Mouse (Mus musculus) olfactory bulb, adult 2 months (tissue): ENCODE data around the gene Msln.

Experiments
- CTCF ChIP-seq: fragments of 200-500 bp; IDR thresholded peaks from 2 replicates; pipeline ENCODE4 v1.5.1; 2012; ENCODE audit warnings: low read depth, mild to moderate bottlenecking, low read length, moderate library complexity; ENCODE audit not compliant: insufficient read depth
- POLR2A ChIP-seq: fragments of 200-500 bp; IDR thresholded peaks from 2 replicates; pipeline ENCODE4 v1.6.1; 2012; ENCODE audit warnings: mild to moderate bottlenecking, low read depth, low read length, moderate library complexity; ENCODE audit not compliant: insufficient read depth

DNA sequence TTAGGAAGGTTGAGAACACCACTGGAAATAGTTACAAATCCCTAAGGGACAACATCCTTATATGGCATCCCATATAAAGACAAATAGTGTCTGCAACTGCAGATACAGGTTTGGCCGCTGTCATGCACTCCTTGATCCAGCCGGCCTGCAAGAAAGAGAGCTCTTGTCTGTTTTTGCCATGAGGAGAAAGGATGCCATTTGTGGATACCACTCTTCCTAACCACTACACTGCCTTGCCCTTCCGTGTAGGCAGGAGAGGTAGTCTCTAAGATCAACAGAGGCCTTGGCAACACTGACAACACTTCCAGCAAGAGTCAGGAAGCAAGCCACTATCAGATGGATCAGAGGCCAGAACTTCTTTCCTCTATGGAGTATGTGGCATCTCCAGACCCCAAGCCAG, 32.1 kb upstream of the Msln start, which contains the start of gene Ccdc78:
- TF ChIP-seq POLR2A (no peak), CTCF (no peak)
